Mouse (Mus musculus) bone marrow, adult 2 months (tissue): ENCODE measurements around the gene Fam83f.

ENCODE experiments used
- CTCF ChIP-seq: fragments of 200-500 bp; IDR thresholded peaks from 2 replicates; pipeline ENCODE4 v1.5.1; 2011; ENCODE audit warnings: low read length, control low read depth; ENCODE audit not compliant: control insufficient read depth, insufficient read depth
- POLR2A ChIP-seq: fragments of 200-500 bp; IDR thresholded peaks from 2 replicates; pipeline ENCODE4 v1.6.1; 2011; ENCODE audit warnings: low read depth, mild to moderate bottlenecking, control low read depth, low read length, borderline replicate concordance; ENCODE audit not compliant: control insufficient read depth

- TF ChIP-seq CTCF (no peak), POLR2A (no peak)
These were observed 10.7 kb upstream of the Fam83f start for GRCm38 (mm10) chr15:80660963-80661362.
